Comparison of ENCODE assay signal across 9 mouse cellular contexts in genomic region chr8:89043371-89043841, GRCm38 (mm10). TPM values are rescaled to one million over a fixed set of nuclear protein-coding genes. Genes with fewer than 3 reads are reported as not detected.
A peak's percentile ranks its signal among the peaks of the same experiment; 100 is the strongest.
DNase-seq lines count a peak whose midpoint lies in the region; ATAC-seq and TF ChIP-seq lines count a peak whose summit lies in the region.
"Had no signal": no experiment of that assay in that cellular context is flagged by ENCODE, and none has a peak within 500 bp of the region (broad histone marks: within the 10 kb centered on the region; RNA-seq: fewer than 3 reads in every experiment).

No protein-coding gene starts in this region.

- peaks cover 84% of the 10 kb centered on the region for H3K27me3 ChIP-seq in embryonic facial prominence, embryonic 15.5 days
- peaks cover 87% of the 10 kb centered on the region for H3K27me3 ChIP-seq in liver, embryonic 16.5 days (ENCODE audit: control insufficient read depth, insufficient read depth, low read depth, low read length)
- peaks cover 33% of the 10 kb centered on the region for H3K27me3 ChIP-seq in stomach, embryonic 14.5 days (ENCODE audit: control insufficient read depth, insufficient read depth, low read length)

- intact Hi-C loops in heart, postnatal 36 days (cut with DNase I), result loop anchor here (5.0 kb wide), 1 partner anchor 121 kb away; no protein-coding TSS in a partner anchor

- no peak overlapping the region for H3K27ac ChIP-seq in embryonic facial prominence, embryonic 15.5 days (replicated peaks)
- peak overlapping the region; percentile 93 for H3K27ac ChIP-seq in layer of hippocampus, adult 2 months
- peak overlapping the region; percentile 53 for H3K27ac ChIP-seq in liver, embryonic 16.5 days (ENCODE audit: low read length)
- H3K27ac ChIP-seq in stomach, embryonic 14.5 days (ENCODE audit: low read length), result no peak overlapping the region; the same call in 1 of the 2 replicates

- peaks cover 55% of the 10 kb centered on the region for H3K4me1 ChIP-seq in embryonic facial prominence, embryonic 15.5 days
- no peaks in the 10 kb centered on the region for H3K4me1 ChIP-seq in liver, embryonic 16.5 days (ENCODE audit: control insufficient read depth, low read depth, low read length)
- H3K4me1 ChIP-seq in stomach, embryonic 14.5 days (ENCODE audit: control insufficient read depth, insufficient read depth, low read length), result peaks cover 11% of the 10 kb centered on the region

- no peak for TF ChIP-seq CTCF in layer of hippocampus, adult 2 months (conservative IDR thresholded peaks at IDR 0.05)

- H3K9ac ChIP-seq in embryonic facial prominence, embryonic 15.5 days, result 0 out of 2 replicates have a peak overlapping the region, but pooled peaks have one; percentile 9
- no peak overlapping the region; the same call in 1 of the 2 replicates for H3K9ac ChIP-seq in liver, embryonic 16.5 days (ENCODE audit: low read depth, low read length)
- no peak overlapping the region for H3K9ac ChIP-seq in stomach, embryonic 14.5 days (replicated peaks; ENCODE audit: low read depth, low read length)

- peak overlapping the region; percentile 50 for H3K4me3 ChIP-seq in embryonic facial prominence, embryonic 15.5 days (replicated peaks)
- peak overlapping the region; percentile 64 for H3K4me3 ChIP-seq in layer of hippocampus, adult 2 months
- peak overlapping the region; percentile 57 for H3K4me3 ChIP-seq in liver, embryonic 16.5 days (ENCODE audit: low read depth, low read length)
- peak overlapping the region; percentile 47 for H3K4me3 ChIP-seq in stomach, embryonic 14.5 days (ENCODE audit: low read depth, low read length)

- WGBS in embryonic facial prominence, embryonic 15.5 days, result 1% methylated on average over 32 of the region's 32 CpGs
- WGBS in liver, embryonic 16.5 days (ENCODE audit: insufficient replicate concordance), result under 1% methylated on average over 28 of the region's 32 CpGs
- under 1% methylated on average over 27 of the region's 32 CpGs for WGBS in stomach, embryonic 14.5 days

- ATAC-seq in embryonic facial prominence, embryonic 15.5 days (ENCODE audit: insufficient number of reproducible peaks, low FRiP score, low TSS enrichment, low read depth), result peak; percentile 77
- ATAC-seq in liver, embryonic 16.5 days (ENCODE audit: low read depth), result peak; percentile 73
- peak; percentile 57; the same call in 1 of the 2 replicates for ATAC-seq in stomach, embryonic 14.5 days (ENCODE audit: insufficient number of reproducible peaks, insufficient read depth, low FRiP score, low read depth)

- no peaks in the 10 kb centered on the region for H3K9me3 ChIP-seq in embryonic facial prominence, embryonic 15.5 days (replicated peaks)
- no peaks in the 10 kb centered on the region for H3K9me3 ChIP-seq in liver, embryonic 16.5 days (replicated peaks; ENCODE audit: control insufficient read depth, low read length)
- H3K9me3 ChIP-seq in stomach, embryonic 14.5 days (ENCODE audit: control insufficient read depth, low read depth, low read length), result no peaks in the 10 kb centered on the region

- H3K4me2 ChIP-seq in embryonic facial prominence, embryonic 15.5 days (replicated peaks), result peak overlapping the region; percentile 94
- peak overlapping the region; percentile 54 for H3K4me2 ChIP-seq in liver, embryonic 16.5 days (ENCODE audit: low read depth, low read length)
- H3K4me2 ChIP-seq in stomach, embryonic 14.5 days (replicated peaks; ENCODE audit: low read depth, low read length), result peak overlapping the region; percentile 86

- DNase-seq in heart, adult 11 months, result peak; percentile 97
- DNase-seq in heart, adult 8-10 months (ENCODE audit: low spot score), result no peak
- DNase-seq in heart, postnatal 36 days, result peak; percentile 33 to 61
- DNase-seq in layer of hippocampus, adult 2 months (ENCODE audit: low spot score in 2 of 2), result peak; percentile 70 to 75
- no peak for DNase-seq in spleen, postnatal 4 days (ENCODE audit: low spot score in 2 of 2)

- H3K36me3 ChIP-seq in embryonic facial prominence, embryonic 15.5 days, result no peaks in the 10 kb centered on the region
- H3K36me3 ChIP-seq in liver, embryonic 16.5 days (ENCODE audit: control insufficient read depth, insufficient read depth), result no peaks in the 10 kb centered on the region
- H3K36me3 ChIP-seq in stomach, embryonic 14.5 days (ENCODE audit: control insufficient read depth, insufficient read depth, low read length), result no peaks in the 10 kb centered on the region

RNA-seq across cellular contexts. Expression of gene Sall1, which starts 0.6 kb away (rescaled TPM):
- 1 to 10 TPM in 3 of 4 experiments, under 1 TPM in 1; 0.92 to 1.4 (median 1.2) TPM for total RNA-seq in heart, adult 8-10 months (2022)
- polyA plus RNA-seq in embryonic facial prominence, embryonic 15.5 days (2015; fragmentation: Nextera tagmentation; extraction: Ambion mirVana), result 0.91 and 1.1 TPM in 2 replicates
- 1 to 10 TPM; 1.0 to 1.5 TPM for total RNA-seq in heart, postnatal 36 days (2021)
- 10 to 100 TPM; 12.9 to 13.7 TPM for total RNA-seq in layer of hippocampus, adult 2 months (2021)
- 1.3 TPM in 2 replicates for polyA plus RNA-seq in liver, embryonic 16.5 days (2015; fragmentation: Nextera tagmentation; extraction: Ambion mirVana)
- 0.52 and 0.62 TPM in 2 replicates for polyA plus RNA-seq in stomach, embryonic 14.5 days (2014; fragmentation: Nextera tagmentation; extraction: Ambion mirVana)
- total RNA-seq: hematopoietic stem cell, adult 5-6 weeks had no signal

Comparison
In these comparisons a context has a peak if more than half of its experiments do, and no peak if none do; other contexts are left out.
1. DNase-seq: peak in heart, adult 11 months (single experiment), heart, postnatal 36 days (2 of 2) and layer of hippocampus, adult 2 months (2 of 2); none in heart, adult 8-10 months (single experiment) and spleen, postnatal 4 days (0 of 2).
2. H3K27ac ChIP-seq: peak in layer of hippocampus, adult 2 months (single experiment) and liver, embryonic 16.5 days (single experiment); none in embryonic facial prominence, embryonic 15.5 days (single experiment) and stomach, embryonic 14.5 days (single experiment).
3. RNA of gene Sall1, which starts 0.6 kb away (total RNA-seq): 12.9 to 13.7 TPM in layer of hippocampus, adult 2 months; 1.0 to 1.5 TPM in heart, postnatal 36 days and 0.92 to 1.4 TPM in heart, adult 8-10 months; every median in the first group is over 4 times any median in the second.
4. Peak in every context shown above with its lines, with median percentiles within 50 percentile points of each other: ATAC-seq, H3K4me2 ChIP-seq and H3K4me3 ChIP-seq.